In the genomic region with DNA sequence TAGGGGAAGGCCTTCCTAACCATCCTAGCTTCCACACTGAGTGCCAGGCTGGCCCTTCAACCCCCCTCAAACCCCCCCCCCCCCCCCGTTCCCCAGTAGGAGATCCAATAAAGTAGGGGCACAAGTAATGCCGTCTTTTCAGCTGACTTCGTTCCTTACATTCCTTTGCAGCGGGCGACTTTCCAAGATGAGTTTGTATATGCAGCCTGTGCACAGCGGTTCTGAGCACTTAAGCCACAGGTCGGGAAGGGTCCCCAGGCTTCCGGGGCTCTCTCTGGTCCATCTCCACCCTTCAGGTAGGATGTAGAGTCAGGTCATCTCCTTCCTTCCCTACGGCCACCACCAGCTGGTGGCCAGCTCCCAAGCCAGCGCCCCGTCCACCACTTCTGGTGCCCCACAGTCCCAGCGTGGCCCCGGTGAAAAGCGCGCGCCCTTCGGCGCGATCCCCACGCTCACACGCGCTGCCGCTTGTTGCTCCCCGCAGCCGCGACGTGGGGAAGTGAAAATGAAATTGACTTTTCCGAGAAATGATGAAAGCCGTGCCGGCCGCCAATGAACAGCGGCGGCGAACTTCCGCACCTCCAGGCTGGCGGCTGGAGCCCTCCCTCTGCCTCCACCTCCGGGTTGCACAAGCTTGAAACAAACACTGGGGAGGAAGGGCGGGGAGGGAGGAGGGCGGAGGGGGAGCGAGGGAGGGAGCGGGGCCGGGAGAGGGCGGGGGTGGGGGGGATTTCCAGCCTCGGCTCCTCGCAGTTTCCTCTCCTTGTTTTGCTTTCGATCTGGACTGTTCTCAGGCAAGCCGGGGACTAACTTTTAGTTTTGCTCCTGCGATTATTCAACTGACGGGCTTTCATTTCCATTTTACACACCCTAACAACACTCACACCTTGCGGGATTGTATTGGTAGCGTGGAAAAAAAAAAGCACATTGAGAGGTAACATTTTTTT, we compare ENCODE assay signal across 8 mouse cellular contexts. TPM values are rescaled to one million over a fixed set of nuclear protein-coding genes. Genes with fewer than 3 reads are reported as not detected.
DNase-seq lines count a peak whose midpoint lies in the region; ATAC-seq and TF ChIP-seq lines count a peak whose summit lies in the region.

Irf2 (plus strand) TSS at position 730 of the 947 bp plus-strand sequence.

- H3K4me1 ChIP-seq in CH12.LX (ENCODE audit: control insufficient read depth in 1 of 2, insufficient read depth in 2 of 2), result peaks cover 4 to 31% of the 10 kb centered on the region in 2 experiments; a peak in 3 of 4 replicates
- peaks cover 5 to 27% of the 10 kb centered on the region in 2 experiments for H3K4me1 ChIP-seq in heart, embryonic 14.5 days (ENCODE audit: control insufficient read depth in 2 of 2, insufficient read depth in 2 of 2, low read length in 2 of 2)
- peaks cover 19 to 35% of the 10 kb centered on the region in 2 experiments for H3K4me1 ChIP-seq in liver, embryonic 14.5 days (replicated peaks; ENCODE audit: control insufficient read depth in 2 of 2, insufficient read depth in 2 of 2, low read length in 1 of 2)
- peaks cover 21% of the 10 kb centered on the region; the same call in 1 of the 2 replicates for H3K4me1 ChIP-seq in stomach, embryonic 15.5 days

- H3K79me2 ChIP-seq in CH12.LX (replicated peaks; ENCODE audit: control insufficient read depth, extremely low read depth, insufficient read depth, poor library complexity, severe bottlenecking), result peaks cover 56% of the 10 kb centered on the region

- peak; percentile 20; the same call in 1 of the 2 replicates for TF ChIP-seq EP300 in CH12.LX (IDR thresholded peaks at IDR 0.05; ENCODE audit: low read length)
- TF ChIP-seq EP300 in liver, embryonic 14.5 days (IDR thresholded peaks at IDR 0.05; ENCODE audit: low read depth), result no peak; the same call in 1 of the 2 replicates

- in situ Hi-C loops in CH12.LX (cut with MboI; ENCODE audit: low pct_ligation_motif_present, low pct_unique_long_range_greater_than_20kb, low sequenced_read_pairs), result no loop called here

- DNase-seq in CH12.LX (ENCODE audit: extremely low read depth), result peak; percentile 93
- peak; percentile 88 for DNase-seq in c-Kit-positive CD71-negative TER-119-negative erythroid progenitor cells, embryonic 14.5 days (ENCODE audit: low read depth)
- peak; percentile 79 for DNase-seq in fibroblast of lung, adult 2 months (ENCODE audit: low read depth)
- DNase-seq in kidney, postnatal 10 days, result peak; percentile 94
- peak; percentile 81 to 86 (median 81) for DNase-seq in liver, embryonic 14.5 days (ENCODE audit: low read depth in 3 of 3, low spot score in 3 of 3)
- peak; percentile 82 for DNase-seq in neural tube, embryonic 10.5 days (ENCODE audit: extremely low spot score, low spot score)

- 1% methylated on average over 48 of the region's 51 CpGs for WGBS in heart, embryonic 14.5 days
- under 1% methylated on average over 48 of the region's 51 CpGs for WGBS in liver, embryonic 14.5 days (ENCODE audit: insufficient replicate concordance)
- WGBS in stomach, embryonic 15.5 days, result under 1% methylated on average over 48 of the region's 51 CpGs

- peak; percentile 93 for TF ChIP-seq POLR2A in CH12.LX (IDR thresholded peaks at IDR 0.05; ENCODE audit: low read depth, low read length)

- peaks cover 12% of the 10 kb centered on the region for H3K9me3 ChIP-seq in CH12.LX (replicated peaks; ENCODE audit: low read length)
- H3K9me3 ChIP-seq in heart, embryonic 14.5 days (ENCODE audit: control insufficient read depth, low read length), result peaks cover 6% of the 10 kb centered on the region
- peaks cover 4% of the 10 kb centered on the region for H3K9me3 ChIP-seq in liver, embryonic 14.5 days (ENCODE audit: control insufficient read depth, low read length)
- H3K9me3 ChIP-seq in stomach, embryonic 15.5 days, result no peaks in the 10 kb centered on the region

- dilution Hi-C loops in CH12.LX (cut with MboI; ENCODE audit: extremely low pct_ligation_motif_present, extremely low pct_unique_long_range_greater_than_20kb, low sequenced_read_pairs), result no loop called here

- H3K4me3 ChIP-seq in CH12.LX (replicated peaks in 1 of 3; ENCODE audit: low read depth in 2 of 3, low read length in 2 of 3, poor library complexity in 1 of 3), result peak within 1 kb of the TSS; percentile 90 to 99 (median 96)
- peak within 1 kb of the TSS; percentile 93 to 99 for H3K4me3 ChIP-seq in heart, embryonic 14.5 days (ENCODE audit: control insufficient read depth in 1 of 2, insufficient read depth in 1 of 2, low read depth in 1 of 2, low read length in 2 of 2)
- H3K4me3 ChIP-seq in liver, embryonic 14.5 days (ENCODE audit: insufficient read depth in 1 of 2, low read depth in 2 of 2, low read length in 2 of 2), result peak within 1 kb of the TSS; percentile 96 to 97
- H3K4me3 ChIP-seq in stomach, embryonic 15.5 days (replicated peaks), result peak within 1 kb of the TSS; percentile 89

- ATAC-seq in heart, embryonic 14.5 days (ENCODE audit: insufficient number of reproducible peaks, insufficient read depth, low FRiP score, low read depth), result peak; percentile 70
- peak; percentile 78 for ATAC-seq in liver, embryonic 14.5 days (ENCODE audit: insufficient read depth)
- ATAC-seq in stomach, embryonic 15.5 days (ENCODE audit: insufficient read depth, low FRiP score, low read depth), result peak; percentile 86

- H3K27me3 ChIP-seq in CH12.LX (replicated peaks), result no peaks in the 10 kb centered on the region
- no peaks in the 10 kb centered on the region for H3K27me3 ChIP-seq in heart, embryonic 14.5 days (ENCODE audit: control insufficient read depth, insufficient read depth, low read length)
- no peaks in the 10 kb centered on the region for H3K27me3 ChIP-seq in liver, embryonic 14.5 days (ENCODE audit: control insufficient read depth, insufficient read depth, low read length)
- H3K27me3 ChIP-seq in stomach, embryonic 15.5 days (replicated peaks), result no peaks in the 10 kb centered on the region

- H3K36me3 ChIP-seq in CH12.LX (replicated peaks in 1 of 2; ENCODE audit: control insufficient read depth in 1 of 2, insufficient read depth in 1 of 2, low read length in 1 of 2), result peaks cover 3 to 27% of the 10 kb centered on the region in 2 experiments
- no peaks in the 10 kb centered on the region for H3K36me3 ChIP-seq in heart, embryonic 14.5 days (ENCODE audit: control insufficient read depth, insufficient read depth, low read length)
- H3K36me3 ChIP-seq in liver, embryonic 14.5 days (replicated peaks; ENCODE audit: control insufficient read depth, insufficient read depth, low read depth), result no peaks in the 10 kb centered on the region
- H3K36me3 ChIP-seq in stomach, embryonic 15.5 days, result no peaks in the 10 kb centered on the region

- H3K27ac ChIP-seq in CH12.LX (ENCODE audit: insufficient read depth, low read depth), result peak within 1 kb of the TSS; percentile 91
- peak within 1 kb of the TSS; percentile 96 to 98 for H3K27ac ChIP-seq in heart, embryonic 14.5 days (replicated peaks in 1 of 2; ENCODE audit: control insufficient read depth in 1 of 2, insufficient read depth in 1 of 2, low read depth in 2 of 2, low read length in 2 of 2)
- peak within 1 kb of the TSS; percentile 86 for H3K27ac ChIP-seq in liver, embryonic 14.5 days
- peak within 1 kb of the TSS; percentile 91 for H3K27ac ChIP-seq in stomach, embryonic 15.5 days

- peak within 1 kb of the TSS; percentile 90 for H3K4me2 ChIP-seq in CH12.LX (ENCODE audit: insufficient read depth, low read depth, poor library complexity, severe bottlenecking)
- peak within 1 kb of the TSS; percentile 65 for H3K4me2 ChIP-seq in heart, embryonic 14.5 days (ENCODE audit: low read length)
- H3K4me2 ChIP-seq in liver, embryonic 14.5 days (ENCODE audit: low read depth), result peak within 1 kb of the TSS; percentile 91
- H3K4me2 ChIP-seq in stomach, embryonic 15.5 days, result peak within 1 kb of the TSS; percentile 68

- peak within 1 kb of the TSS; percentile 96 for H3K9ac ChIP-seq in CH12.LX (ENCODE audit: insufficient read depth, low read depth)
- peak within 1 kb of the TSS; percentile 96 for H3K9ac ChIP-seq in heart, embryonic 14.5 days (ENCODE audit: low read length)
- H3K9ac ChIP-seq in liver, embryonic 14.5 days (replicated peaks), result peak within 1 kb of the TSS; percentile 92
- H3K9ac ChIP-seq in stomach, embryonic 15.5 days, result peak within 1 kb of the TSS; percentile 92

- TF ChIP-seq CTCF in CH12.LX (conservative IDR thresholded peaks at IDR 0.05 in 1 of 2, IDR thresholded peaks at IDR 0.05 in 1 of 2; ENCODE audit: low read depth in 2 of 2, low read length in 2 of 2), result no peak
- TF ChIP-seq CTCF in liver, embryonic 14.5 days (IDR thresholded peaks at IDR 0.05; ENCODE audit: low read depth), result 0 out of 2 replicates have a peak, but pooled peaks have one; percentile 11

- no peak for TF ChIP-seq RAD21 in CH12.LX (IDR thresholded peaks at IDR 0.05; ENCODE audit: low read depth, low read length)

TF ChIP-seq in CH12.LX, 34 proteins besides CTCF, POLR2A, EP300 and RAD21 (continues in another document):
- TF ChIP-seq PAX5 (IDR thresholded peaks at IDR 0.05; ENCODE audit: low read length) (no peak), UBTF (IDR thresholded peaks at IDR 0.05; ENCODE audit: low read depth, low read length) (peak; percentile 57; the same call in 1 of the 2 replicates), GABPA (IDR thresholded peaks at IDR 0.05; ENCODE audit: insufficient replicate concordance, low read depth, low read length) (no peak), TBP (conservative IDR thresholded peaks at IDR 0.05; ENCODE audit: low read depth, low read length) (no peak; the same call in 1 of the 2 replicates), MAX (IDR thresholded peaks at IDR 0.05; ENCODE audit: low read length) (peak; percentile 60; the same call in 1 of the 2 replicates), ZC3H11A (IDR thresholded peaks at IDR 0.05; ENCODE audit: low read depth, low read length) (no peak), CHD1 (IDR thresholded peaks at IDR 0.05; ENCODE audit: low read depth, low read length) (no peak; the same call in 1 of the 2 replicates), POLR2AphosphoS2 (IDR thresholded peaks at IDR 0.05; ENCODE audit: low read depth, low read length) (0 out of 2 replicates have a peak, but pooled peaks have one; percentile 30), MAFK (IDR thresholded peaks at IDR 0.05; ENCODE audit: insufficient replicate concordance, low read length) (no peak), ZKSCAN1 (IDR thresholded peaks at IDR 0.05; ENCODE audit: borderline replicate concordance, low read depth, low read length) (no peak), HCFC1 (IDR thresholded peaks at IDR 0.05; ENCODE audit: low read depth, low read length) (peak; percentile 67), MYC (IDR thresholded peaks at IDR 0.05; ENCODE audit: low read depth, low read length) (peak; percentile 71), ELF1 (IDR thresholded peaks at IDR 0.05; ENCODE audit: low read depth, low read length) (peak; percentile 93)

RNA-seq across cellular contexts. Expression of gene Irf2, which starts in this region (rescaled TPM):
- total RNA-seq in CH12.LX (2012; rRNA removed) (9.1 and 10.2 TPM in 2 replicates), CH12.LX (2014; rRNA removed) (5.7 and 7.1 TPM in 2 replicates)
- 37.4 and 47.3 TPM in 2 replicates for polyA plus RNA-seq in CH12.LX (2012; ENCODE audit: insufficient read length, low read depth)
- 16.5 and 21.3 TPM in 2 replicates for polyA plus RNA-seq in heart, embryonic 14.5 days (2014; fragmentation: Nextera tagmentation; extraction: Ambion mirVana)
- polyA plus RNA-seq in liver, embryonic 14.5 days (2012; rRNA removed), result 4.0 and 5.8 TPM in 2 replicates
- 11.5 and 11.8 TPM in 2 replicates for polyA plus RNA-seq in liver, embryonic 14.5 days (2014; fragmentation: Nextera tagmentation; extraction: Ambion mirVana)
- 31.5 and 34.5 TPM in 2 replicates for polyA plus RNA-seq in stomach, embryonic 15.5 days (2015; fragmentation: Nextera tagmentation; extraction: Ambion mirVana)

Comparison
In these comparisons a context has a peak if more than half of its experiments do, and no peak if none do; other contexts are left out.
1. Peak in every context shown above with its lines: DNase-seq, ATAC-seq, H3K4me3 ChIP-seq and H3K27ac ChIP-seq.